Mouse (Mus musculus): Measurements from ENCODE around the gene Tdo2.
A peak's percentile ranks its signal among the peaks of the same experiment; 100 is the strongest.

Tdo2 gene

GRCm38 (mm10) chr3:81938924-81939323, 37.1 kb downstream of the Tdo2 start:
- no peak for DNase-seq

GRCm38 (mm10) chr3:81933348-81933747, 42.7 kb downstream of the Tdo2 start:
- no peak for DNase-seq

GRCm38 (mm10) chr3:81932141-81933101, 43.6 kb downstream of the Tdo2 start, which contains the start of gene Ctso:
TSS of gene Ctso (plus strand) at chr3:81932601.
- DNase-seq, result peak; percentile 90

GRCm38 (mm10) chr3:81931695-81932094, 44.3 kb downstream of the Tdo2 start:
- DNase-seq, result no peak

DNA sequence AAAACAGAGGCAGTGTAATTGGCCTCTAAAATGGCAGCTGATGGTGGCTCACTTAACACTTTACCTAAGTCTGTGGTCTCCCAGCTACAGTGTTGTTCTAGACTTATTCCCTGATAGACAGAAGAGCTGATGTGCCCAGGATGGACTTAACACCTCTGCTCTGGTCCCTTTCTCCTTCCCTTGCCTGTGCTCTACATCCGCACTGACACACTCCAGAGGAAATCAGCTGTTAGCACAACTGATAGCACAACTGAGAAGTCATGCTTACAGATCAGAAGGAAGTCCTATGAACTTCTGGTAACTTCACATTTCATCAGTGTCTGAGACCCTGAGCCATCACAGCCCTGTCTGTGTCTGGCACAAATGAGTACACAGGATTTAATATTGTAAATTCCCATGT, 46.9 kb downstream of the Tdo2 start:
- no peak for DNase-seq

- DNase-seq, result no peak
These were observed 49.2 kb downstream of the Tdo2 start for GRCm38 (mm10) chr3:81926764-81927325.

GRCm38 (mm10) chr3:81925856-81926255, 50.1 kb downstream of the Tdo2 start:
- no peak for DNase-seq

GRCm38 (mm10) chr3:81924931-81925330, 51.1 kb downstream of the Tdo2 start:
- DNase-seq, result peak; percentile 44

DNA sequence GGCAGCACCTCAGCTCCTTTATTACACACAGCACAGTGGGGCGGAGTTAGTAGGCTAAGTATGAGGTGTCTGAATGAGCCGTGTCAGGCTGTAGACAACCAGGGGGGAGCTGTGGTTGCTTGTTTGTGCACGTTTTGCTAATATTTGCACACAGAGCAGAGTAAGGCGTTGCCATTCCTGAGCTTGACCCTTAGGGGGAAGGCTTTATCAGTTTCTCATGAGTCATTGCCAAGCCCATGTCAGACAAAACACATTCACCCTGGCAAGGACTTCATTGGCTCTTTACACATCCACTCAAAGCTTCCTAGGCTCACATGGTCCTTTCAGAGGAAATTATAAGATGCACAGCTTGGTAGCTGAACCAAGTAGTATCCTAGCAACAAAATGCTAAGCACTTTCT, 53.1 kb downstream of the Tdo2 start:
- DNase-seq, result no peak

GRCm38 (mm10) chr3:81919681-81920080, 56.3 kb downstream of the Tdo2 start:
- DNase-seq, result no peak

DNA sequence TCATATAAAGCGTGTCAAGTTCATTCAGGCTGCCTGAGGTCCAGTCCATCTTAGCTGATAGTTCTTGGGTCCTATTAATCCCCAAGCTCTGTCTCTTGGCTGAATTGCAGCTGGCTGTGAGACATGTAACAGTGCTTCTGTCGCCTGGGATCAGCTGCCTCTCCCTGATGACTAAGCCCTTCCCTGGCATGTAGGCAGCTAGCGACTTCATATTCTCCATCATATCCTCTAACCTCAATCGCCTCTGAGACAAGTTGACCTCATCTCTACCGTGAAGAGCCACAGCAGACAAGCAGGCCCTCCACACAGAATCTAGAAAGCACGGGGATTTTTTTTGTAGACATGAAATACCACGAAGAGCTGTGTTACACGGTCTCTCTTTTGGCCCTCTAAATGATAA, 57.8 kb downstream of the Tdo2 start:
- DNase-seq, result no peak

- DNase-seq, result no peak
These were observed 58.6 kb downstream of the Tdo2 start for GRCm38 (mm10) chr3:81917354-81917935.

- DNase-seq, result no peak
These were observed 59.8 kb downstream of the Tdo2 start for GRCm38 (mm10) chr3:81916030-81916686.

DNA sequence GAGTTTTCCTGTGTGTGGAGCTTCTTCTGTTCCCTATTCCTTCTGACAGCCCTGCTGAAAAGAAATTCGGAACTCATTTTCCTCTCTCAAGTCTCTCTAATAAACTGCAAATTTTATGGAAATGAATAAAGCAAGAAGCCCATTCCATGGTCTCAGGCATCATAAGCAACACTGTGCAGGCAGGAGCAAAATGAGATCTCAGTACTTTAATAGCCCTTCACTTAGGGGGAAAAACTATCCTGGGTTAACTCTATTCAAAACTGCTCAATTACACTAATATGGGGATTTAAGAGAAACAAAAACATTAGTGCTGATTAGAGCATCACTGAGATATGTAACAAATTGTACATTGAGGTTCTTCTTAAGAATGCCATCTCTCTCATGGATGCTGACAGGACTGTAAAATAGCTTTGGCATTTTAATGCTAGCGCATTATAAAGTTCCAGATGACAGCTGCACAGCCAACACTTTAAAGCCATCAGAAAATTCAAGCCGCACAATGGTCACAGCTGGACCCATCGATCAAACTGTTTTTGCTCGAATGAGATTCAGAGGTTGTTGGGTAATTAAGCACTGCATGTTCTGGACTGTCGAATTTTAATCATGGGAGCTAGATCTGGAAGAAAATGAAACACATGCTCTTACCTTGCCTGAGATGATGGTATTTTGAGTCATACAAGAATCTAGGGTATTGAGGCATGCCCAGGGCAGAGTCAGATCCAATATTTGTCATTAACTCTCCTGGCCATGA, 65.5 kb downstream of the Tdo2 start:
- no peak for DNase-seq

Measured in right cerebral cortex, postnatal 4 days (tissue).